9 mouse cellular contexts compared by ENCODE assay signal in the genomic region with DNA sequence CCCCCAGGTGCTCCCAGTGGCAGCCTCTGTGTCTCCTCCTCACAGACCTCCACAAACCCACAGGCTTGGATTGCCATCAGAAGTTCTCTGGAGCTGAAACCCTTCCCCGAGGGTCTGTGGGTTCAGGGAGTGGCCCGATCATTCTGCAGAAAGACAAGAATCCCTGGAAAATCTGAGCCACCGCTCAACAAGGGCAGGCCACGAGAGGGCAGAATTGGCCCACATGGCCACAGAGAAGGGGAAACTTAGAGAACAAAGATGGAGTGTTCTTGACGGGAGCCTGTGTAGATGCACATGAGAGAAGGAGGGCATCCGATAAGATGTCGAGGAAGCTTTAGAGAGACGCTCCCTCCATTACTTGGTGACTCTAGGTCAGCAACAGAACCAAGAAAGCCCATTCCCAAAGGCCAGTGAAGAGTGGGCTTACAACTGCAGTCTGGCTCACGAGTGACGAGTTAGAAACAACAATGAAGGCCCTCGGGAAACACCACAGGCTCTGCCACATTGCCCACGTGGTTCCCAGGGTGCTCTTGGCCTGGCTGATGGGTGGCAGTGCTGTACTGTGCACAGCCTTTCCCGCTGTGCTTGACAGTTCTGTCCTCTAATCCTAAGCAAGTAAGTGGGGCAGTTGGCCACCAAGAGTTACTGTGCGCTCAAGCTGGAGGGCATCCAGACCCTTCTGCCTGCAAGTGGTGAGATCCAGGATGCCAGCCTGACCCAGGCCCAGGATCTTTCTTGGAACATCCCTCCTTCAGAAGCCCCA. TPM values are rescaled to one million over a fixed set of nuclear protein-coding genes. Genes with fewer than 3 reads are reported as not detected.
A peak's percentile ranks its signal among the peaks of the same experiment; 100 is the strongest.
DNase-seq lines count a peak whose midpoint lies in the region; ATAC-seq lines count a peak whose summit lies in the region.
"Had no signal": no experiment of that assay in that cellular context is flagged by ENCODE, and none has a peak within 500 bp of the region (broad histone marks: within the 10 kb centered on the region; RNA-seq: fewer than 3 reads in every experiment).

No protein-coding gene starts in this region.

- H3K36me3 ChIP-seq in heart, embryonic 11.5 days (ENCODE audit: control insufficient read depth, insufficient read depth, low read length), result no peaks in the 10 kb centered on the region
- H3K36me3 ChIP-seq in midbrain, embryonic 15.5 days (replicated peaks), result no peaks in the 10 kb centered on the region
- H3K36me3 ChIP-seq: neural tube, embryonic 12.5 days had no signal

- WGBS in heart, embryonic 11.5 days (ENCODE audit: insufficient replicate concordance), result 71% methylated on average over 14 of the region's 14 CpGs
- WGBS in midbrain, embryonic 15.5 days, result 72% methylated on average over 14 of the region's 14 CpGs

- H3K9ac ChIP-seq in heart, embryonic 11.5 days (ENCODE audit: low read depth, low read length), result no peak overlapping the region
- H3K9ac ChIP-seq in midbrain, embryonic 15.5 days, result no peak overlapping the region
- H3K9ac ChIP-seq: neural tube, embryonic 12.5 days had no signal

- peaks cover 14% of the 10 kb centered on the region for H3K4me1 ChIP-seq in heart, embryonic 11.5 days (ENCODE audit: control insufficient read depth, insufficient read depth, low read length)
- peaks cover 11% of the 10 kb centered on the region for H3K4me1 ChIP-seq in midbrain, embryonic 15.5 days

- no peaks in the 10 kb centered on the region for H3K27me3 ChIP-seq in heart, embryonic 11.5 days (ENCODE audit: control insufficient read depth, insufficient read depth, low read length)
- no peaks in the 10 kb centered on the region; the same call in 1 of the 2 replicates for H3K27me3 ChIP-seq in midbrain, embryonic 15.5 days (replicated peaks)
- H3K27me3 ChIP-seq: neural tube, embryonic 12.5 days had no signal

- intact Hi-C loops in heart, postnatal 14 days (cut with DNase I), result loop anchor here (2.0 to 5.0 kb wide), 3 partner anchors 98 to 153 kb away; no protein-coding TSS in a partner anchor

- H3K9me3 ChIP-seq in heart, embryonic 11.5 days (replicated peaks; ENCODE audit: control insufficient read depth, low read length), result no peaks in the 10 kb centered on the region
- H3K9me3 ChIP-seq in midbrain, embryonic 15.5 days, result no peaks in the 10 kb centered on the region
- H3K9me3 ChIP-seq: neural tube, embryonic 12.5 days had no signal

- no peak overlapping the region for H3K4me2 ChIP-seq in heart, embryonic 11.5 days
- no peak overlapping the region for H3K4me2 ChIP-seq in midbrain, embryonic 15.5 days
- H3K4me2 ChIP-seq: neural tube, embryonic 12.5 days had no signal

- peak; percentile 16 to 45 for DNase-seq in heart, adult 18-20 months
- peak; percentile 22 to 65 for DNase-seq in urinary bladder, postnatal 4 days (ENCODE audit: low spot score in 2 of 2)
- DNase-seq in urinary bladder, postnatal 10 days (ENCODE audit: low spot score), result no peak
- DNase-seq in heart, postnatal 14 days, result peak; percentile 36 to 60
- no peak for DNase-seq in thymus, postnatal 36 days

- no peak overlapping the region for H3K4me3 ChIP-seq in heart, embryonic 11.5 days (ENCODE audit: low read depth, low read length)
- H3K4me3 ChIP-seq in midbrain, embryonic 15.5 days, result no peak overlapping the region
- H3K4me3 ChIP-seq: neural tube, embryonic 12.5 days had no signal

- H3K27ac ChIP-seq in heart, embryonic 11.5 days (ENCODE audit: low read depth, low read length), result no peak overlapping the region
- H3K27ac ChIP-seq in midbrain, embryonic 15.5 days, result no peak overlapping the region
- H3K27ac ChIP-seq: neural tube, embryonic 12.5 days had no signal

- no peak for ATAC-seq in heart, embryonic 11.5 days (replicated peaks; ENCODE audit: insufficient number of reproducible peaks, low FRiP score, low TSS enrichment)
- ATAC-seq in midbrain, embryonic 15.5 days (replicated peaks), result 0 out of 2 replicates have a peak, but pooled peaks have one; percentile 12
- no peak for ATAC-seq in monocyte, adult 5-6 weeks (replicated peaks; ENCODE audit: insufficient number of reproducible peaks, low FRiP score, low TSS enrichment, poor library complexity, severe bottlenecking)

RNA-seq across cellular contexts. Expression of a gene that starts 7.2 kb away (rescaled TPM):
- total RNA-seq in heart, adult 18-20 months (2021), result not detected
- not detected in 2 replicates for polyA plus RNA-seq in heart, embryonic 11.5 days (2014; fragmentation: Nextera tagmentation; extraction: Ambion mirVana)
- not detected for total RNA-seq in heart, postnatal 14 days (2021)
- polyA plus RNA-seq in midbrain, embryonic 15.5 days (2015; fragmentation: Nextera tagmentation; extraction: Ambion mirVana), result not detected in 2 replicates
- total RNA-seq in monocyte, adult 5-6 weeks (2017), result not detected in 3 replicates
- polyA plus RNA-seq: neural tube, embryonic 12.5 days had no signal

RNA-seq across cellular contexts. Expression of a gene that starts 37.8 kb away (rescaled TPM):
- not detected for total RNA-seq in heart, adult 18-20 months (2021)
- polyA plus RNA-seq in heart, embryonic 11.5 days (2014; fragmentation: Nextera tagmentation; extraction: Ambion mirVana), result not detected in 2 replicates
- not detected for total RNA-seq in heart, postnatal 14 days (2021)
- not detected in 2 replicates for polyA plus RNA-seq in midbrain, embryonic 15.5 days (2015; fragmentation: Nextera tagmentation; extraction: Ambion mirVana)
- not detected in 3 replicates for total RNA-seq in monocyte, adult 5-6 weeks (2017)
- polyA plus RNA-seq: neural tube, embryonic 12.5 days had no signal

RNA-seq across cellular contexts. Expression of a gene that starts 53.0 kb away (rescaled TPM):
- total RNA-seq in heart, adult 18-20 months (2021), result 100 to 1,000 TPM; 116 to 125 TPM
- 21.9 and 24.7 TPM in 2 replicates for polyA plus RNA-seq in heart, embryonic 11.5 days (2014; fragmentation: Nextera tagmentation; extraction: Ambion mirVana)
- total RNA-seq in heart, postnatal 14 days (2021), result 100 to 1,000 TPM; 165 to 168 TPM
- 5.6 and 7.0 TPM in 2 replicates for polyA plus RNA-seq in midbrain, embryonic 15.5 days (2015; fragmentation: Nextera tagmentation; extraction: Ambion mirVana)
- 56.4 to 70.3 TPM (median 57.8 TPM) in 3 replicates for total RNA-seq in monocyte, adult 5-6 weeks (2017)

Comparison
In these comparisons a context has a peak if more than half of its experiments do, and no peak if none do; other contexts are left out.
1. DNase-seq: peak in heart, adult 18-20 months (2 of 2), urinary bladder, postnatal 4 days (2 of 2) and heart, postnatal 14 days (2 of 2); none in urinary bladder, postnatal 10 days (single experiment) and thymus, postnatal 36 days (0 of 2).